Mouse (Mus musculus) gastrocnemius, postnatal 36 days (tissue): ENCODE measurements at regions not wholly inside any gene's neighbourhood (a gene's known extent, or its start where the extent isn't known, plus 50 kb on each side); places are given as distances from the start of the nearest gene placed in this dataset.
"Not testable (repeated sequence)": the region's sequence is repeated elsewhere in the genome, so short reads cannot be mapped to it uniquely, and the experiment has no call there.

Experiments used
- DNase-seq, 2 experiments: peaks; one replicate each; pipeline ENCODE4 v3.0.0; 2022
- intact Hi-C: fragments of 180-260 bp; cut with DNase I; formaldehyde crosslinking; loops from one replicate; pipeline ENCODE4 v1.15.1; 2025

DNA sequence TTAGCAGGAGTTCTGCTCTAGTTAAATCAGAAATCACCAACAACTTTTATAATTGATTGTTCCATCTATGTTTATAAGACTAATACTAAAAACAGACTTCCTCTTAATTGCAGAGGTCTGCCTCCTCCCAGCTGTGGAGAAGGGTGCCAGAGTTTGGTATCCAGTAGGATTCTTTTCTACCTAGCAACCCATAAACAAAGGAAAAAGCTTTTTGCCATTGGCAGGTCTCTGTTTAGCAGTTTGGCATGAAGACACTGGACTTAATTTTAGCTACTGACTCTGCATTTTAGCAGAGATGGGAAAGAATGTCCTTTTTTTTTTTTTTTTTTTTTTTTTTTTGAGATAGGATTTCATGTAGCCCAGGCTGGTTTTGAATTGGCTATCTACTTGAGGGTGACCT lies 1628.4 kb downstream of the A830018L16Rik start:
- intact Hi-C loops, result no loop called here
- no peak for DNase-seq

DNA sequence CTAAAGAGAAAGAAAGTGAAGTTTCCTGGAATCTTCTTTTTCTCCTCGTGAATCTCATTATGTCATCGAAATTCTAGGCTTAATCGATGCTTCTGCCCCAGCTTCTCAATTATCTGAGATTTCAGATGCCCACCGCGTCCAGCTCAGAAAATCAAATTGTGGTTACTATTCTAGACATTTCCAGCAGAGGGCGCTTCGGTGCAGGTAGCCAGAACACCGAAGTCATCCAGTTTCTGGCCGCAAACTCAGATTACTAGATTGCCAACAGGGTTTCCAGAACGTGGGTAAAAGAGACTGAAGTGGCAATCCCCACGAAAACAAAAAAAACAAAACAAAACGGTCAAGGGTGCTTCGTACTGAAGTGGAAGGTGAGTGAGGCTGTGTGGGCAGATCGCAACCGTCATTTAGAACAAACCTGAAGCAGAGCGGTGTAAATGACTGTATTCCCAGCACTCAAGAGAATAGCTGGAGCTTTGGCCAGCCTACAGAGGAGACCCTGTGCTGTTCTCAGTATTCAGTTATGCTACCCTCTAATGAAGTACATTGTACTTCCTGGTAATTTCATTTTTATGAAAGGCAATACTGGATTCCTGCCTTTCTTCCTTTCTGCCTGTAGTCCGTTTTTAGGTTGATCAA lies 1636.4 kb downstream of the A830018L16Rik start:
- DNase-seq, result no peak
- intact Hi-C loops, result loop anchor here (5.0 kb wide), 2 partner anchors 82 to 482 kb away; no protein-coding TSS in a partner anchor

GRCm38 (mm10) chr1:13051433-13052066 lies 1637.6 kb downstream of the A830018L16Rik start:
- not testable (repeated sequence) for DNase-seq
- intact Hi-C loops, result loop anchor here (5.0 kb wide), 2 partner anchors 81 to 481 kb away; no protein-coding TSS in a partner anchor

GRCm38 (mm10) chr1:13052067-13052460 lies 1638.2 kb downstream of the A830018L16Rik start:
- DNase-seq, result peak in 1 of 2 experiments; percentile 14
- intact Hi-C loops, result loop anchor here (5.0 kb wide), 2 partner anchors 80 to 480 kb away; no protein-coding TSS in a partner anchor

DNA sequence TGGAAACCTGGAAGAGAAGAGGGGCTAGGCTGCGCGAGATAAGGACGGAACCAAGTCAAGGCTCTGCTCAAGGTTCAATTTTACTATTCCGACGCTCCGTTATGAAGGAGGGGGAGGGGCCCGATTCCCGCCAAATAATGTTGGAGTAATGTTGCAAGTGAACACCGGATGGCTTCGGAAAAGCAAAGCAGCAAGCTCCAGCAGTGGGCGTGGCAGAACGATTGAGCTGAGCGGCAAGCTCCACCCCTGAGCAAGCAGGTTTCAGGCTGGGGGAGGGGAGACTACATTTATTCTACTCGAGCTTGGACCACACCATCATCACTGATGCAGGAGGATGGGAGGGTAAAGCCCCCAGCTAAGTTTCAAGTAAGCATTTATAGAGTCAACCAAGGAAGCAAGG lies 1643.8 kb downstream of the A830018L16Rik start:
- intact Hi-C loops, result no loop called here
- no peak for DNase-seq

DNA sequence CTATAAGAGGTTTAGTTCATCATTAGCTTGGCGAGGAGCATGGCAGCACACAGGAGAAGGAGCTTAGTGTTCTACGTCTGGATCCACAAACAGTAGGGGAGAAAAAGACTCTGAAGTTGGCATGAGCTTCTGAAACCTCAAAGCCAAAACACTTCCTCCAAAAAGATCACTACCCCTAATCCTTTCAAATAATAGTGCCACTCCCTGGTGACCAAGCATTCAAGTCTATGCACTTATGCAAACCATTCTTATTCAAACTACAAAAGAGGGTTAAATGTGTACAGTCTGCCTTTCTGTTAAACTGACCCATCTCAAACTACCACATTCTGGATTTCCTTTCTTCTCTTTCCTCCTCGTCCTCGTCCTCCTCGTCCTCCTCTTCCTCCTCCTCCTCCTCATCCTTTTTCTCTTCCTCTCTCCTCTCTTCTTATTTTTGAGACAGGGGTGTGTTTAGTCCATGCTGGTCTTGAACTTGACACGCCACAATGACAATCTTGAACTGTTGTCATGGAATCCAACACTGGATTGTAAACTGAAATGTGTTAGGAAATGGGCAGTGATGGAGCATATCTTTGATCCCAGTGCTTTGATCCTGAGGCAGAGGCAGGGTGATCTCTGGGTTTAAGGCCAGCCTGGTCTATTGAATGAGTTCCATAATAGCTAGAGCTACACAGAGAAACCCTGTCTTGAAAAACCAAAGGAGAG lies 1645.9 kb downstream of the A830018L16Rik start:
- intact Hi-C loops, result no loop called here

More for the DNA sequence above, 1645.9 kb downstream of the A830018L16Rik start:
- DNase-seq, result no peak
